Mouse (Mus musculus) spleen, adult 2 months (tissue): ENCODE measurements around the gene Gm20388.

Experiments used
- CTCF ChIP-seq: fragments of 200-500 bp; IDR thresholded peaks from 2 replicates; pipeline ENCODE4 v1.5.1; 2011; ENCODE audit warnings: mild to moderate bottlenecking, inconsistent platforms; ENCODE audit not compliant: insufficient read depth, insufficient read length, insufficient replicate concordance; ENCODE audit errors: extremely low read depth
- POLR2A ChIP-seq: fragments of 200-500 bp; IDR thresholded peaks from 2 replicates; pipeline ENCODE4 v1.6.1; 2011; ENCODE audit warnings: low read depth, low read length, inconsistent platforms

GRCm38 (mm10) chr8:121391771-121392170 lies 1481.1 kb downstream of the Gm20388 start:
- no peak for TF ChIP-seq POLR2A
- no peak for TF ChIP-seq CTCF
